Mouse (Mus musculus): Measurements from ENCODE around the gene H2-M10.5.
A peak's percentile ranks its signal among the peaks of the same experiment; 100 is the strongest.
"Not testable (repeated sequence)": the region's sequence is repeated elsewhere in the genome, so short reads cannot be mapped to it uniquely, and the experiment has no call there.

Gene H2-M10.5

GRCm38 (mm10) chr17:36772610-36773009 is at the start of gene H2-M10.5:
H2-M10.5 (plus strand) TSS chr17:36772910.
- DNase-seq, result not testable (repeated sequence)

- peak; percentile 5 for DNase-seq
Measured at GRCm38 (mm10) chr17:36726046-36726445, 46.7 kb upstream of the H2-M10.5 start.

- no peak for DNase-seq
Measured at GRCm38 (mm10) chr17:36763816-36764215, 8.9 kb upstream of the H2-M10.5 start.

GRCm38 (mm10) chr17:36764244-36764643 is 8.5 kb upstream of the H2-M10.5 start:
- DNase-seq, result peak; percentile 50

- not testable (repeated sequence) for DNase-seq
Measured at GRCm38 (mm10) chr17:36765403-36765802, 7.3 kb upstream of the H2-M10.5 start.

GRCm38 (mm10) chr17:36781533-36781932 is 8.8 kb downstream of the H2-M10.5 start:
- DNase-seq, result no peak

GRCm38 (mm10) chr17:36786483-36786886 is 13.8 kb downstream of the H2-M10.5 start:
- peak; percentile 20 for DNase-seq

- DNase-seq, result no peak
Measured at GRCm38 (mm10) chr17:36788351-36788750, 15.6 kb downstream of the H2-M10.5 start.

GRCm38 (mm10) chr17:36788801-36789200 is 16.1 kb downstream of the H2-M10.5 start:
- peak; percentile 83 for DNase-seq

- DNase-seq, result no peak
Measured at GRCm38 (mm10) chr17:36799493-36799892, 26.8 kb downstream of the H2-M10.5 start.

GRCm38 (mm10) chr17:36799921-36800462 is 27.3 kb downstream of the H2-M10.5 start:
- DNase-seq, result not testable (repeated sequence)

- no peak for DNase-seq
Measured at GRCm38 (mm10) chr17:36811871-36812270, 39.2 kb downstream of the H2-M10.5 start, which contains the start of gene H2-M10.6. H2-M10.6 (plus strand) TSS chr17:36812171.

- no peak for DNase-seq
Measured at GRCm38 (mm10) chr17:36824005-36824404, 51.3 kb downstream of the H2-M10.5 start.

- DNase-seq, result no peak
Measured at GRCm38 (mm10) chr17:36825525-36825924, 52.8 kb downstream of the H2-M10.5 start.

All from layer of hippocampus, adult 9-11 months (tissue).